Mouse (Mus musculus) gastrocnemius, adult 18-20 months (tissue): ENCODE measurements around the gene Pkhd1. TPM values are rescaled to one million over a fixed set of nuclear protein-coding genes. Genes with fewer than 3 reads are reported as not detected.

ENCODE experiments used
- DNase-seq: peaks from one replicate; pipeline ENCODE4 v3.0.0; 2021; ENCODE audit warnings: low spot score
- long read RNA-seq, 2 experiments: library from polyadenylated mRNA; stranded (forward); transcript quantifications; one replicate each; pipeline ENCODE4 v2.0.0; 2021
- total RNA-seq, 2 experiments: library from RNA; stranded (reverse); gene quantifications; 2 replicates each; pipeline ENCODE4 v1.2.3; 2021

Pkhd1 gene
- total RNA-seq = under 1 TPM; 0.05 to 0.09 TPM
- long read RNA-seq, experiment 1 = 0 reads
- long read RNA-seq, experiment 2 = 0 reads

DNA sequence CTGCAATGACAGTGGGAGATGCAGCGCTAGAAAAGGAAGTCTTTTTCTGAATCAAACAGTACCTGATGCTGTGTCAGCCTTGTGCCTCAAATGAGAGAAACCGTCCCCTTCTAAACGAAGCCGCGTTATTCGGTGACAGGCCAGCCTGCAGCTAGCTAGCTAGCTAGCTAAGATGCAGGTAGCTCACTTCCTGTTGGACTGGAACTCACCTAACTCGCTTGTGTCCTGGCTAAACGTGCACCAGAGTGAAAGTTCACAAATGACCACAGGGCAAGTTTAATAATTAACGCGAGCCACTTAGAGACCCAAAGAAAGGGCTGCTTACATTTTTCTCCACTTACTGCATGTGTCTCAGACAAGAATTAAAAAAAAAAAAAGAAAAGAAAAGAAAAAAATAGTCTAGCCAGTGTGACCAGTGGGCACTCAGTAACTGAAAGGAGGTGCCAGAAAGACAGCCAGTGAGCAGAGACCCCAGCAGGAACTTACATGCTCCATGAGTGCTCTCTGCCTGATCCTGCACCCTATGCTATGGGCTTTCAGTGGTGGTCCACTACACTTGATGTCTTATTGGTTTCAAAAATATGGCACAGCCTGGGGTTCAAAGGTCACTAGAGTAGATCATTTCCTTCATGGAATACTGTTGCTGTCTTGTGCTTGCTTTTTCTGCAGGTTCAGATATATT, at the start of gene Pkhd1:
Pkhd1 (minus strand) TSS at position 216 of the 682 bp plus-strand sequence.
- no peak for DNase-seq

DNA sequence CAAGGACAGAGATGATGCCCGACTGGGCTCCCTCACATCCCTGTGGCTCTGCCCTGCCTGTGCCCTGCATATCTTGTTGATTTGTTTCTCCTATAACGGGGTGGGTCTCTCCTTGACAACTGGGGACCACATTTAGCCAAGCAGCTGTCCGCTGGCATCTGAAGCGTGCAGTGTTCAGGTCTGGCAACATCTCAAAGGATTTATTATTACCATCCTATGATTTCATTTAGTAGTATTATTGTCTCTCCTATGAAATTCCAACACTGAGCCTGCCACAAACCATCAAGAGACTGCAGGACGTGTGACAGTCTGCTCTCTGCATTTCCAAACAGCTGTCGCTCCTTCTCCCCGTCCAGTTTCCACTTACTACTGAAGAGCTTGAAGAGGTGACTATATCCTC, 49.7 kb upstream of the Pkhd1 start:
- DNase-seq = no peak

DNA sequence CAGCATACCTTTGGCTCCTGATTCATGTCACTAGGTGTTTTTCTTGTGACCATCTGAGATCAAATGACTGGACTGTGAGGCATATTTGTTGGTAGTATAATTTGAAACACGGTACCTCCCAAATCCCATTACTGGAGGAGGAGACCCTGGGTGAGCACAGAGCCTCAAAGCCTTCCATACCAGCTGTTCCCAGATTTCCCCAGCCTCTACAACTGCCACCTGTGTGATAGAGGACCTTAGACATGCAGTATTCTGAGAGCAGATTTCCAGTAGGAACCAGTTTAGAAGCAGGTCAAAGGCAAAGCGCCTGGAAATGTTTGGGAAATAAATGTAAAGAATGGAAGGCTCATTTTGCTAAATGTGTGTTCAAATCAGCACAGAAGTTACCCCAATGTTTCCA, 48.4 kb upstream of the Pkhd1 start:
- no peak for DNase-seq

DNA sequence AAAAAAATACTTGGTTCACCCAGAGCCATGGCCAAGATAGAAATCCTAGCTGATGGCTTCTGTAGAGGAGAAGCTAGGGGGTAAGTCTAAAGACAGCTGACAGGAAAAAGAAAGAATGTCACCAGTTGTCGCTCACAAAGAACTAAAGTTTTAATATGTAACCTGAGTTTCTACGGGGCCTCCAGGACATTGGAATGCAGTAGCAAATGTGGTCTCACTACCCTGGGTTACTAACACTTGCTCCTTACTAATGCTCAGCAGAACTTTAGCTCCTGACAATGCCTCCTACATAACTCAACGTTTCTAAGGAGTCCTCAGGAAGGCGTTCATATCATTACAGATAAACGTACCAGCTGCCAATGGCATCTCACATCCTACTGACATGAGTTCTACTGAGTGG, 37.2 kb upstream of the Pkhd1 start:
- no peak for DNase-seq

DNA sequence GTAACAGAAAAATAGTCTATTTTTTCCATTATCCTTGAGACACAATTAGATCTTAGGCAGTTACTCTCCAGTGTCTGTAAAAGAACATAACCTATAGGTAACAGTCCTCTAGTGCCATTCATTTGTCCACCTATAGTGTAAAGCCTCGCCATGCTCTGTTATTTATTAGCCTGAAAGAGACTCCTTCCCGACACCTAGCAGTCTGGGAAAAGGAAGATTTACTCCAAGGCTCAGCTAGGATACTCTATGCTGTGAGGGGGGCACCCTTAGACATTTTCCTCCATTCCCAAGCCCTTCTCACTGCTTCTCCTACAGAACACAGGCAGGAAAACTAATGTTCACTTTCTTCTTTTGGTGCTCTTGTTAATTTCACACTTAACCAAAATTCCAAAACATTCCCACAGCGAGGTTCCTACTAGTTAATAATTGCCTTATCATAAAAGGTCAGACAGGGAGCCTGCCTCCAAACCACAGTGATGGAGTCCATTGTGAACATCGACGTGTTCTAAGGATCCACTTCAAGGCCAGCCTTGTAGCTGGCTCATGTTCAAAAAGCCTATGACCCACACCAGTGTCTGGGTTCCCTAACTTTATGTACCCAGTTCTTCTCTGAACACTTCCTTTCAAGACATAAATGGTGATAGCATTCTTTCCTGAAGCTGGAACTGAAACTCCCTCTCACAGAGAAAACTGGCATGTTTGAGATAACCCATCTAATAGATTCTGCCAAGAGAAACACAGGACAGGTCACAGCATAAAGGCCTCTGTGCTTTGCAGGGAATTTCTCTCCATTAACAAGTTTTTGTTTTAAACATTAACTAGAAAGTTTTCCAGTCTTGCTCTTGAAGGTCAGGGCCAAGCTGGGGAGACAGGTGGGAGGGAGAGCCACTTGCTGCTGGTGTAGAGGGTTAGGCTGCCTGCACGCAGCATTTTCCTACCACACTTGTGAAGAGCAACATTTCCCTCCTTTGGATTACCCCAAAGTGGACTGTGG, 35.9 kb upstream of the Pkhd1 start:
- DNase-seq = no peak

DNA sequence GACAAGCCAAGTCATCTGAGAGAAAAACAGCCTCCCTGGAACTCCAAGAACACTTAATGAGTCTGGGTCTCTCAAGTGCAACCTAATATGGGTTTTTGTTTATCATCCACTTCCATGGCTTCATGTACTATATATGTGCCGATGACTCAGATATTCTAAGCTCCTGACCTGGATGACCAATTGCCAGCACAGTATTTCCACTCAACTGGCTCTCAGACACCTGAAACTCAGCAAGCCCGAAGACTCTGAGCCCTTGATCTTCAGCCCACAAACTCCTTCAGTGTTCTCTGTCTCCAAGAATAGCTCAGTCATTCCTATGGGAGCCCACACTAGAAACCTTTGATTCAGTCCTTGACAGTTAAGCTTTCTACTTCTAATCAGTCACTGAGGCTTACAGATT, 17.0 kb upstream of the Pkhd1 start:
- DNase-seq = peak; percentile 74

DNA sequence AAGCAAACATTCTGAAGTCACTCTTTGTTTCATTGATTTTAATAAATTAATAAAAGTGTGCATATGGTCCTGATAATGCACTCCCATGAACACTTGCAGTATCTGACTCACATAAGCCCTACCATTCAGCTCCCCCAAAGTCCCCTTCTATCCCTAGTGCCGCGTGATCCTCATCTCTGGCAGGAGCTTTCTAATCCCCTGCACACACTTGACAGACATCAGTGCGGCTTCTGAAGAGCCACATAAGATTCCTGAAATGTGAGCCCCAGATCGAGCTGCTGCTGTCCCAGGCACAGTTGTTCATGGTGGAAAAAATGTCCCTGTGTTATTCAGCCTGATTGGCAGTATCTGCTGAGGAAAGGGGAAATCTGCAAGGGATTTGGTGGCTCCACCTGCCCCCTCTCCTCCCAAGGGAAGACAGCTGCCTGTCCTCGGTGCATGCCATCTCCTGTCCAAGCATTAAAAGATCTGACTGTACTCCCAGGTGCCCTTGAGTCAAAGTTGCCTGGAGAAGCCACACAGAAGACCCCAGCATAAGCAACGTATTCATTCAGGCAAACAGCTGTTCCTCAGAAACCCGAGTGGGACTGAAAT, 15.5 kb upstream of the Pkhd1 start:
- DNase-seq = peak; percentile 26

DNA sequence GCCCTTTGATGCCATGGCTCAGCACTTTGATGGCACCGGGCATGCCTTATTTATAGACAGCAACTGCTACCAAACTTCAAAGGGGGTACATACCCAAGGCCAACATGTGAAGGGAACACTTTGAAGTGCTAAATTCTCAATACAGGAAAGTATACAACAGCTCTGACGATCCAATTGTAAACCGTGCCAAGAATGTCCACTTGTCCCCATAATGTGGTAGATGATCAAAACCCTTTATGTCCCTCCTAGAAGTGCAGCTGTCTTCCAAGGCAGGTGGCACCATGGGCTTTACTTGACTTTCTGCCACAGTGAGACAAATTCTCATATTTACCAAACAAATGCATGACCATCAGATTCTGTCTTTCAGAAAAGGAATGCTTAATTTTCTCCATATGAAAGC, 6.7 kb upstream of the Pkhd1 start:
- DNase-seq = no peak

DNA sequence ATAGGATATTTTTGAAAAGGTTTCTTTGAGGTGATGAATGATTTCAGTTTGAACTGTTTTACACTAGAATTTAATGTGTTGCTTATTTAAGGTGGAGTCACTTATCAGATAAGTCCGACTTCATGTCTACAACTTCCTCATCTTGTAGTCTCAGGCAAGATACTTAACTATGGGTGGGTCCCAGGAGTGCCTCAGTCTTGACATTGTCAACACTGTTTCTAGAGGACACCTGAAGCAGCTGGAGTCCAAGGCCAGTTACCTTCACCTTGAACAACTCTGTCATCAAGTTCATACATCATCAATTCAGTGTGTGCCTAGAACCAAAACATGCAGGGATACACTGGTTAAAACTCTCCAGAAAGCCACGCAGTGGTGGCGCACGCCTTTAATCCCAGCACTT, 5.5 kb upstream of the Pkhd1 start:
- DNase-seq = no peak

DNA sequence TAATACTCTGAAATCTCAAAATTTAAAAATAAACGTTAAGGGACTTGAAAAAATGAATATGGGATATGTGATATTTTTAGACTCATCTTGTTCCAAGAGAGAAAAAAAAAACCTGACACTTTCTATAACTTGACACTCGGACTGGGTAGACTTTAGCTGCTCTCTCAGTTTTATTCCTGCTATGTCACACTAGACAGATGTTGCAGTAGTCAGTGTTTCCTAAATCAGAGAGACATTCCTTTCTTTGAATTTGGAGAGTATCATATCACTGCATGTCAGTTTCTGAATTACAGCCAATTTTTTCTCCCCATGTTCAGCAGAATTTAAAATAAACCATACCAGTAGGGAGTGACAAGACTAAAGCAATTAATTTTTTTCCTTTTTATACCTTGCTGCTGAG, 2.7 kb upstream of the Pkhd1 start:
- no peak for DNase-seq

DNA sequence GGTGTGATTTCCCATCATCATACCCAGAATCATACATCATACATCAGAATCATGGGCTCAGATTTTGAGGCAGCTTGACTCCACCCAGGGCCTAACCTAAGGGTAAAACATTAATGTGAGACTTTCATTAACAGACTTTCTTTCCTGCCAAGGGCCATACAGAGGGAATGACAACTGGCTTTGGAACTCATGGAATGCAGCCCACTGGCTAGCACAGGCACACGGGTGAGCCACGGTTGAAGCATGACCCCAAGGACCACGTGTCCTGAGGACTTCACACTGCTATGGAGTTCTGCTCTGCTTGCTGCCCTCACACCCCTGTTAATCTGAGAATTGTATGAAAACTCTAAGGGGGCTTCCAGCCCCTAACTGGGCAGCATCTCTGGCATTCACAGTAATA, 1.5 kb upstream of the Pkhd1 start:
- DNase-seq = no peak

DNA sequence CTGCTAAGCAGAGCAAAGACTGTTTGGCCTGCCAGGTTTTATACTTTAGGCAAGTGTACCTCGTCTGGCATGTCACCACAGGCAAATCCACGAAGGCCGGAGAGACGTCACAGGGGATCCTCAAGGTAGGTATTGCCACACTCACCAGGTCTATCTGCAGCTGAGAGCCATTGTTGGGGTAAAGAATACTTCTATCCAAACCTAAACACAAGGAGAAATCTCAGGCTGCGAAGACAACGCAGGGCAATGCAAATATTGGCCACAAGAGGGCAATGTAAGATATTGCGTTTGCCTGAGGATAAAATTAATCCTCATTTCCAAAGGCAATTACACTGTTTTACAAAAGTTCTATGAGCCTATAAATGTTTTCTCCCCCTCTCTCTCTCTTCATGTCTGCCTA, 5.2 kb downstream of the Pkhd1 start:
- peak; percentile 15 for DNase-seq

DNA sequence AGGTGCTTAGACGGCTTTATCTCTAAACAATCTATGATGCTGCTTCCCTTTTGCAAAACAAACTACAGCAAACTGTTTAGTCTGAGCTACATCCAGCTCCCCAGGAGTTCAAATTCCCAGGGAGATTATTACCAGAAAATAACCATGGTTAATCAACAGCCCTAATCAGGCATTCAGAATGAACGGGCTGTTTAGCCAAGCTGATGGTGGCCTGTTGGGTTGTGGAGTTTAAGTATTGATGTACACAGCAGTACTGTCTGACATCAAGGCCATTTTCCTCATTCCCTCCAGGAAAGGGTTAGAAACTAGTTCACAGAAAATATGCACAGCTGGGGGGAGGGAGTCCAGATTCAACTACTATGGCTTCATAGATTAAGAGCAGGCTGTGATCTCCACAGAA, 12.4 kb downstream of the Pkhd1 start:
- DNase-seq = no peak

DNA sequence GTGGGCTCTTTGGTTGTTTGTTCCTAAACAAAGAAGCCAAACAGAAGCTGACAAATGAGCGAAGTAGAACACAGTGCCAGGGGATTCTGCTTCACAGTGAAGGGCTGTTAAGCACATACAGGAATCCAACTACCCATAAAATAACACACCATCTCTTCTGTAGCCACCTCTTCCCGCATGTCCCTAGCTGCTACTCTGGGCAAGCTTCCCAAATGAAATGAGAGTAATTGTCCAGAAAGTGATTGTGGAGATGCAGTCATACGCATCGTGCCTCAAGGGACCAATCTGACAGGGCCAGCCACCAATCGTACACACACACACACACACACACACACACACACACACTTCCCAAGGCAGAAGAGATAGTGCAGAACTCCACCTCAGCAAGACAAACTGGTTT, 27.4 kb downstream of the Pkhd1 start:
- no peak for DNase-seq

DNA sequence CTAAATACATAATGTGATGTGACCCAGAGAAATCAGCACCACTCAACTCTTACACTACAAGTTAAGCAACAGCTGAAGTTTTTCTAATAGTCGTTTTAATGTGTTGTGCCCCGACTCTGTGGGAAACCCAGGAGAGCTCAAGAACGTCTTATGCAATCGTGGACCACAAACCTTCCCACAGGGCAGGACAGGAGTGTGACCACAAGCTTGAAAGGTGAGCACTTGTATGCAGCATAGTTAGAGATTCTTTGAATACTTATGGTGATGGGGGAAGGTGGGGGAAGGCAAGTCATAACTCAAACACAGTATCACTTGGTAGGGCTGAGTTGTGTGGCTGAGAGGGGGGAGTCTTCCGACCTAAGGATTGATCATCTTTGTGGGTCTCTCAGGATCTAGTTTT, 46.4 kb downstream of the Pkhd1 start:
- no peak for DNase-seq

DNA sequence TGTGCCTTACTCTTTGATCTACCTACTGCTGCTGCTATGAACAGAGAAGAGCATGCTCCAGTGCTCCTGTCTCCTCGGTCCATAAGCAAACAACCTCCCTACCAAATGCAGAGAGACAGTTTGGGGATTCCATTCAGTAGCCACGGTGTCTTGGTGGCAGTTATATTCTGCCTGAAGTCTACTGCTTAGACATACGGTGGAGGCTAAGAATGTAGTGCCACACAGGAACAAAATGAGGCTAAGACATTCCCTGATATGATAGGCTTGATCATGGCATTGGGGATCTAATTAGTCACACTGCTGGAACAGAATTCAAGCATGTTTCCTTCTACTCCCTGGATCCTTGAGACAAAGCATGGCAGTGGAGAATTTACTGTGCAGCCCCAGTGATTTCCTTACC, 48.4 kb downstream of the Pkhd1 start:
- no peak for DNase-seq

DNA sequence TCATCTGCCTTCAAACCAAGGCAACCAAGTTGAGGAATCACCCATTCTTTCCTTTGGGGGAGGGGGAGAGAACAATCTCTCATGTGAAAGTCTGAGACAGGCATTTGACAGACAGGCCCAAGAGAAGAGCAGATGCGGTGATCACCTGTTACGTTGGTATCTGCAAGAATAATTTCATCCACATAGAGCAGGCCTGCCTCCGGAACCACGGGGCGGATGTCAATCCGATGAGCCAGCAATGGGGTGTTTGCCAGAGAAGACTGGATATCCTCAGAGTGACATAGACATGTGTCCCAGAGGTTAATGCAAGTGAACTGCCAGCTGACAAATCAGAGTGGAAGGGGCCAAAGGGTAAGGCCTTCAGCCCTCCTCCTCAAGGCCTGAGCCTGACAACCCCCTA, 59.4 kb downstream of the Pkhd1 start:
- no peak for DNase-seq

DNA sequence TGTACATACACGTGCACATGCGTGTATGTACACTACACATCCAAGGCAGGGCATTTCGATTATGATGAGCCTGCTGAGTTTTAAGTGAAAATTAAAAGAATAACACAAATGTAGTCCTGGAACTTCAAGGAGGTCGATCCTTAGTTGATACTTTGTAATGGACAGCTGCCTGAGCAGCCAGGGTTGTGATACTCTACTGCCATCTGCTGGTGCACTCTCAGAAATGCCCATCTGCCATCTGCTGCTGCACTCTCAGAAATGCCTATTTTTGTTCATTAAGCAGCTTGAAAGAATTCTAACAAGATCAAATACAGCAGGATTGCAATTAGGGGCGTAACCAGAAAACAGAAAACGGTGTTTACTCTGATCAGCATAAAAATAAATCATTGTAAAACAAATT, 63.5 kb downstream of the Pkhd1 start:
- DNase-seq = peak; percentile 7

DNA sequence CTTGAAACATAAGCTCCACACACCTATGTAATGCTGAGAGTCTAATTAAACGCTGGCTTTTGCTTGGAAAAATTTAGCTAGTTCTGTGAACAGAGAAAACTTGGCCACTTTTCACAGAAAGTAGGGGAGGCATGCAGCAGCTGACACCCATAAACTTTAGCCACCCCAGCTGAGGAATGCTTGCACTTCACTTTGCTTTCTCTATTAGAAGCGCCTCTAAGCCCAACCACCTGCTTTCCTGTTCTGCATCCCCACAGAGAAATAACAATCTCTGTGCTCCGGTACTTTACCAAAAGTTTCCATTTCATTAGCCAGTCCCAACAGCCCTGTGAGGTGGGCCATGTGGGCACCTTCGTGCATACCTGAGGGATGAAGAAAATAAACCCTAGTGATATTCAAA, 66.5 kb downstream of the Pkhd1 start:
- no peak for DNase-seq

DNA sequence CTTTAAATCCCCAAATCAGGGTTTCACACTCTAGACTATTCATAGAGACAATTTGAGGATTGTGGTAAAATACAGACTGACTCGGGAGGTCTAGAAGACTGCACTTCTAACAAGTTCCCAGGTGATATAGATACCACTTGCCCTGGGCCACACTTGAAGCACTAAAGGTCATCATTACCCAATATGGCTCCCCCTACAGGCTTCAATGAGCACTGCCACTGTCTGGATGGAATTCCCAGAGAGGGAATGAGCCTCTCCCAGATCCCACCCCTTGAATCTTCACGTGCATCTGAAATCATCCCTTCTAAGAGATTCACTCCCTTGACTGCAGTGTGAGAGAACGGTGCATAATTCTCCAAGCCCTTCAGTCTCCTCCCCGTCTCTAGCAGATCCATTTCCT, 73.3 kb downstream of the Pkhd1 start:
- DNase-seq = no peak

DNA sequence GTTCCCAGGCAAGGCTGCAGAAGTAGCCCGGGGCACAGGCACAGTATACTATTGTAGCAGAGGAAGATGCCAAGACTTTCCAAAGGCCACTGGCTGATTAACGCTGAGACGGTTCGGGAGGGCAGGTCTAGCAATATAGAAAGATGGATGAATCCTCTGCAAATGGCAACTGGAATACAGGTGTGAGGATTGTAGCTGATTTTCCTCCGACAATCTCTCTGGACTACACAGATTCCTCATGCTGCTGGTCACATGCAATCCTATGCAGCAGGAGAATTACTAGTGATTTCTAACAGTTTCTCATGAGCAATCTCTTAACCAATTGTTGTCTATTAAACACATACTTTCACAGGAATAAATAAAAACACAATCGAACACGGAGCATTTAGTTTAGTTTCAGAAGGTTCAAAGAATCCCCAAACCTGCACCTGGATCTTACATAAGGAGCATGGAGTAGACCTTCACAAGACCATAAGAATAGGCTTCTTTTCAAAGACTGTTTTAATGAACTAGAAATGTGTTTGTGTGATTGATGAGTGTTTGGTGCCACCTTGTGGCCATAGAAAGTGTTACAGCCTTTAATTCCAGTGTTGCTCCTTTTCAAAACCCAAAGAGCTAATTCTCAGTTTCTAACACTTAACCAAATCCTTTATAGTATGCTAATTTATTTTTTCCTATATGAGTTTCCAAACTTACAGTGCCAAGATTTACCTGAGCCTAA, 104.3 kb downstream of the Pkhd1 start:
- DNase-seq = no peak

DNA sequence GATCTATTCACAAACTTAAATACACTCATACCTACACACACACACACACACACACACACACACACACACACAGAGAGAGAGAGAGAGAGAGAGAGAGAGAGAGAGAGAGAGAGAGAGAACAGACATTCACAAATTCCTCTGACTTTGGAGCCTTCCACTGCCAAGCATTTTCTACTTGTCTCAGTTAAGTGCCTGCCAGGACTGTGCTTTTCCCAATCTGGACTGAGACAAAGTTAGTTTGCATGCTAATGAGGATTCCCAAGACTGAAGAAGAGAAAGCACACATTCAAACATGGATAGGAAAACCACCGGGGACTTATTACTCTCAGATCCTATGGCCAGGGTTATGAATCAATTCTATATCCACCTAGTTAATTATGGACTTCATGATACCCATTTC, 118.9 kb downstream of the Pkhd1 start:
- DNase-seq = no peak
